In the genomic region with DNA sequence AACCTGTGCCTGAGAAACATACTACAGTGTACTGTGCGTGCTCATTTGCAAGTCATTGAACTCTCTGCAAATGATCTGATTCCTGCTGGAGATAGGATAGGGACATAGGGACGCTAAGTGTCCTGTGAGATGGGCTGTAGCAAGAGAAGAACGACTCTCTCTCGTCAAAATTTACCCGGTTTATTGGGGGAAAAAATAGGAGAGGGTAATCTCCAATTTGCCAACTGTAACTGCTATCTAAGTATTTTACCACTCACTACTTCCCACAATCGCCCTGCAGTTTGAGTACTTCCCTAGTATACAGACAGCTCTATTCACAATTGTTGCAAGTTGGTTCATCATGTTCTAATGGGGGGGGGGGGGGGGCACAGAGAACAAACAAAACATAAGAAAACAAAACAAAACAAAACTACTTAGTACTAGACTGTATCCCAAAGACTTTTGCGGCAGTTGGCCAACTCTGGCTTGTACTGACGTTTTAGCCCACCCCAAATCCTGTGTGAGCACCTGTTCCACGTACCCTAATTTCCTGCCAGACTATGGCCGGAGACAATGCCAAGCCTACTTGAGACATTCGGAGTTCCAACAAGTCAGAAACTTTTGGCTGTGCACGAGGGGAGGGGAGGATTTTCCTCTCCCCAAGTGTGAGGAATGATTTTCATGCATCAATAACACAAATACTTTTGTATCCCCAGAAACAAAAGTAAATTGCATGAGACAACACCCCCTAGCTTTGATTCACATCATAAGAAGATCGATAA, we compare ENCODE assay signal across 7 mouse cellular contexts. TPM values are rescaled to one million over a fixed set of nuclear protein-coding genes. Genes with fewer than 3 reads are reported as not detected.
DNase-seq lines count a peak whose midpoint lies in the region; ATAC-seq and TF ChIP-seq lines count a peak whose summit lies in the region.

No protein-coding gene starts in this region.

- peaks cover 5% of the 10 kb centered on the region for H3K4me1 ChIP-seq in embryonic fibroblast, embryonic 13.5 days (ENCODE audit: control insufficient read depth, insufficient read depth, low read length)
- no peaks in the 10 kb centered on the region for H3K4me1 ChIP-seq in limb, embryonic 11.5 days (ENCODE audit: control insufficient read depth, insufficient read depth, low read length)
- no peaks in the 10 kb centered on the region for H3K4me1 ChIP-seq in small intestine, adult 2 months (ENCODE audit: control insufficient read depth, insufficient read depth, insufficient read length, low read length)
- no peaks in the 10 kb centered on the region for H3K4me1 ChIP-seq in cerebellum, adult 2 months (ENCODE audit: control insufficient read depth, insufficient read depth, low read length)

- no peak overlapping the region for H3K27ac ChIP-seq in left cerebral cortex, adult 2 months
- no peak overlapping the region for H3K27ac ChIP-seq in embryonic fibroblast, embryonic 13.5 days (ENCODE audit: insufficient read depth, low read length)
- no peak overlapping the region for H3K27ac ChIP-seq in limb, embryonic 11.5 days (replicated peaks; ENCODE audit: low read depth, low read length)
- H3K27ac ChIP-seq in small intestine, adult 2 months (ENCODE audit: insufficient read depth, low read depth, low read length) = no peak overlapping the region
- H3K27ac ChIP-seq in cerebellum, adult 2 months (ENCODE audit: insufficient read depth, low read length) = no peak overlapping the region

- no peak for TF ChIP-seq CTCF in left cerebral cortex, adult 2 months (IDR thresholded peaks at IDR 0.05)
- TF ChIP-seq CTCF in embryonic fibroblast, embryonic 13.5 days (IDR thresholded peaks at IDR 0.05; ENCODE audit: borderline replicate concordance, insufficient read depth, low read length) = no peak
- TF ChIP-seq CTCF in small intestine, adult 2 months (IDR thresholded peaks at IDR 0.05; ENCODE audit: extremely low read depth, insufficient read length, insufficient replicate concordance, low read depth, low read length) = no peak
- TF ChIP-seq CTCF in cerebellum, adult 2 months (IDR thresholded peaks at IDR 0.05; ENCODE audit: borderline replicate concordance, insufficient read depth, low read depth, low read length) = no peak

- H3K36me3 ChIP-seq in limb, embryonic 11.5 days (ENCODE audit: control insufficient read depth, insufficient read depth, low read length) = no peaks in the 10 kb centered on the region
- no peaks in the 10 kb centered on the region for H3K36me3 ChIP-seq in small intestine, adult 2 months (ENCODE audit: control insufficient read depth, insufficient read depth, low read length)

- TF ChIP-seq POLR2A in embryonic fibroblast, embryonic 13.5 days (IDR thresholded peaks at IDR 0.05; ENCODE audit: low read depth, low read length) = no peak
- no peak for TF ChIP-seq POLR2A in small intestine, adult 2 months (IDR thresholded peaks at IDR 0.05; ENCODE audit: low read depth, low read length)
- TF ChIP-seq POLR2A in cerebellum, adult 2 months (IDR thresholded peaks at IDR 0.05; ENCODE audit: borderline replicate concordance, insufficient read depth, low read length) = no peak

- WGBS in limb, embryonic 11.5 days = 42% methylated on average over 13 of the region's 13 CpGs
- WGBS in small intestine, adult 2 months = 23% methylated on average over 13 of the region's 13 CpGs
- 25% methylated on average over 13 of the region's 13 CpGs for whole genome bisulfite sequencing in cerebellum, adult 2 months

- DNase-seq in left cerebral cortex, adult 2 months (ENCODE audit: extremely low spot score in 1 of 2, low spot score in 2 of 2) = no peak
- DNase-seq in left cerebral cortex, postnatal 14 days (ENCODE audit: low spot score in 2 of 2) = no peak
- DNase-seq in limb, embryonic 11.5 days (ENCODE audit: low spot score) = no peak
- DNase-seq in cerebellum, adult 2 months = no peak
- DNase-seq in frontal cortex, postnatal 25 days (ENCODE audit: low spot score in 2 of 2) = no peak

- no peak for ATAC-seq in limb, embryonic 11.5 days (ENCODE audit: insufficient number of reproducible peaks, low FRiP score, low TSS enrichment, low read depth)

- H3K4me3 ChIP-seq in left cerebral cortex, adult 2 months = peak overlapping the region; percentile 46; the same call in 1 of the 2 replicates
- H3K4me3 ChIP-seq in embryonic fibroblast, embryonic 13.5 days (ENCODE audit: insufficient read depth, low read length) = peak overlapping the region; percentile 37
- no peak overlapping the region for H3K4me3 ChIP-seq in limb, embryonic 11.5 days (ENCODE audit: low read depth, low read length)
- peak overlapping the region; percentile 20; the same call in 1 of the 2 replicates for H3K4me3 ChIP-seq in small intestine, adult 2 months (ENCODE audit: low read depth, low read length)
- no peak overlapping the region for H3K4me3 ChIP-seq in cerebellum, adult 2 months (replicated peaks; ENCODE audit: insufficient read depth, low read depth, low read length)

- H3K9ac ChIP-seq in limb, embryonic 11.5 days (ENCODE audit: low read length) = no peak overlapping the region

- peak overlapping the region; percentile 53; the same call in 1 of the 2 replicates for H3K4me2 ChIP-seq in limb, embryonic 11.5 days (ENCODE audit: low read depth, severe bottlenecking)

- no peaks in the 10 kb centered on the region for H3K9me3 ChIP-seq in limb, embryonic 11.5 days (ENCODE audit: control insufficient read depth, low read length)

- H3K27me3 ChIP-seq in limb, embryonic 11.5 days (ENCODE audit: control insufficient read depth, insufficient read depth, low read length) = 0 out of 2 replicates have a peak, but pooled peaks cover 2% of the 10 kb centered on the region
- no peaks in the 10 kb centered on the region for H3K27me3 ChIP-seq in small intestine, adult 2 months (ENCODE audit: control insufficient read depth, insufficient read depth, low read length)
- no peaks in the 10 kb centered on the region for H3K27me3 ChIP-seq in cerebellum, adult 2 months (ENCODE audit: control insufficient read depth, insufficient read depth, low read length)

- intact Hi-C loops in left cerebral cortex, adult 2 months (cut with DNase I) = loop anchor here (5.0 kb wide), 2 partner anchors 247 to 442 kb away; no protein-coding TSS in a partner anchor
- intact Hi-C loops in left cerebral cortex, postnatal 14 days (cut with DNase I) = loop anchor here (5.0 to 10.0 kb wide), 2 partner anchors 350 to 442 kb away; no protein-coding TSS in a partner anchor

RNA-seq across cellular contexts. Expression of a gene that starts 2.6 kb away (rescaled TPM):
- 1 to 10 TPM; 3.7 to 4.8 TPM for total RNA-seq in left cerebral cortex, adult 2 months (2021)
- total RNA-seq in left cerebral cortex, postnatal 14 days (2021) = 1 to 10 TPM; 5.9 to 6.6 TPM
- polyA plus RNA-seq in embryonic fibroblast, embryonic 13.5 days (2011; ENCODE audit: insufficient read length, low read depth, missing spikeins) = 11.1 and 13.0 TPM in 2 replicates
- polyA plus RNA-seq in limb, embryonic 11.5 days (2014; fragmentation: Nextera tagmentation; extraction: Ambion mirVana) = 3.0 and 3.3 TPM in 2 replicates
- polyA plus RNA-seq in small intestine, adult 2 months (2012; rRNA removed) = 0.19 and 0.38 TPM in 2 replicates
- polyA plus RNA-seq in cerebellum, adult 2 months (2012; rRNA removed) = 2.1 and 2.5 TPM in 2 replicates

Comparison
In these comparisons a context has a peak if more than half of its experiments do, and no peak if none do; other contexts are left out.
1. H3K4me3 ChIP-seq: peak in left cerebral cortex, adult 2 months (single experiment), embryonic fibroblast, embryonic 13.5 days (single experiment) and small intestine, adult 2 months (single experiment); none in limb, embryonic 11.5 days (single experiment) and cerebellum, adult 2 months (single experiment).